Mouse (Mus musculus) E14TG2a.4 (cell line): Measurements from ENCODE around the gene Tfpi.

Experiments used
- CTCF ChIP-seq: conservative IDR thresholded peaks from 2 replicates; pipeline ENCODE4 v1.5.1; 2014; ENCODE audit warnings: low read length
- NANOG ChIP-seq: IDR thresholded peaks from 2 replicates; pipeline ENCODE4 v1.6.1; 2014; ENCODE audit warnings: borderline replicate concordance, low read length, mixed read lengths
- POU5F1 ChIP-seq: IDR thresholded peaks from 2 replicates; pipeline ENCODE4 v1.6.1; 2014; ENCODE audit warnings: low read length, borderline replicate concordance

DNA sequence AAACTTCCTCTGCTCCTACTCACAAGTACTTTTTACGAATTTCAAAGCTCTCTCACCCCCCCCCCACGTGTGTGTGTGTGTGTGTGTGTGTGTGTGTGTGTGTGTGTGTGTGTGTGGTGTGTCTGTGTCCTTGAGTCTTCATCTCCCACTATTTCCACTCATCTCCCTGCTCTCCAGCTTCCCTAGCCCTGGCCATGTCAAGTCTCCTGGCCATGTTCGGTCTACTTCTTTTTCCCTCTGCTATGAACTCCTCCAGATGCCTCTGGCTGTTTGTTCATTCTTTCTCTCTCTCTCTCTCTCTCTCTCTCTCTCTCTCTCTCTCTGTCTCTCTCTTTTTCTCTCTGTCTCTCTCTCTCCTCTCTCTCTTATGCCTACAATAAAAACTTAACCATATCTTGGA is 444 bp downstream of the Tfpi start:
- no peak for TF ChIP-seq CTCF
- TF ChIP-seq NANOG: no peak
- no peak for TF ChIP-seq POU5F1
